Mouse (Mus musculus) spleen, postnatal 4 days (tissue): Measurements from ENCODE around the gene Abcb1b.
"Not testable (repeated sequence)": the region's sequence is repeated elsewhere in the genome, so short reads cannot be mapped to it uniquely, and the experiment has no call there.

ENCODE experiments used
- DNase-seq, 2 experiments: peaks; one replicate each; pipeline ENCODE4 v3.0.0; 2022; ENCODE audit warnings: low spot score in 2 of 2

Gene Abcb1b

DNA sequence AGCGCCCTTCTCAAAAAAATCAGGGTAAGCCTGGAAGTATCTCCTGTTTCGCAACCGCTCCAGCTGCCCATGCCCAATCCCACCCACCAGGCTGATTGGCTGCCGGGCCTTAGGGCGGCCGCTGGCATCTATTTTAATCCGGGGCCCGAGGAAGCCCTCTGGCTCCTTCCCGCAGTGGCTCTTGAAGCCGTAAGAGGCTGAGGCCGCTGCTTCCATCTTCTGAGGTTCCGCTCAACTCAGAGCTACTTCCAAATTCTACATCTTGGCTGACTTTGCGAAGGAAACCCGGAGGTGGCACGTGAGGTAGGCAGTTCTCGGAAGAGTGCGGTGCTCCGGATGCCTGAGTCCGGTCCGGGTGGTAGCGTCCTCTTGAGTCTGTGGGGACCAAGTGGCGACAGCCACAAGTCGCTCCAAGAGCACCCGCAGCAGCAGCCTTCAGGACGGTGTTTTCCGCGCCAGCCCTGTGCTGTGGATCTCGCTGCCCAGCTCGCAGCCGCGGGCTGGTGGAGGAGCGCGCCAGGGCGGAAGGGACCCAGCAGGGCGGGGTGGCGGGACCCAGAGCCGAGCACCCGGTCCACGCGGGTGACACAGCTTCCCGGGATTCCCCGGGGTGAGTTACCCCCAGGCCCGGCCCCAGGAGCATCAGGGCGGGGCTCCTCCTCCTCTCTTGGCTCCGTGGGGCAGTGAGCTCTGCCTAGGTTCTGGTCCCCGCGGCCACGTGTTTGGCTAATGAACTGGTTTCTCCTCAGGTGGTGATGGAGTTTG lies at the start of gene Abcb1b:
Abcb1b (plus strand) TSS at position 161 of the 765 bp plus-strand sequence.
- DNase-seq, result peak; percentile 13 to 59

DNA sequence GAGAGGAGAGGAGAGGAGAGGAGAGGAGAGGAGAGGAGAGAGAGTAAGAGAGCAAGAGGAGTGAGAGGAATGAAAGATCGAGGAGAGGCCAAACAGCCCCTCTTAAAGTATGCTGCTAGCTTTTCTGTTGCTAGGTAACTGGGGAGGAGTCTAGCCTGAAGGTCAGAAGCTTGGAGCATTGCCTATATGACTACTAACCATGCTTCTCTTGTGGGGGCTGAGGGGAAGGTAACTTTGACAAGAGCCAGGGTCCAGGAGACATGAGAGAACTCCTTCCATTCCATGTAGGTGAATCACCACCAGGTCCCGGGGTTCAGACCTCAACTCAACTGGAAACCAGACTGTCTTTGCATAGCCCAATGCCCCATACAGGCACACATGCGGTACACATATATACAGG lies 25.1 kb upstream of the Abcb1b start:
- DNase-seq, result no peak

GRCm38 (mm10) chr5:8778311-8778710 lies 19.6 kb upstream of the Abcb1b start:
- no peak for DNase-seq

DNA sequence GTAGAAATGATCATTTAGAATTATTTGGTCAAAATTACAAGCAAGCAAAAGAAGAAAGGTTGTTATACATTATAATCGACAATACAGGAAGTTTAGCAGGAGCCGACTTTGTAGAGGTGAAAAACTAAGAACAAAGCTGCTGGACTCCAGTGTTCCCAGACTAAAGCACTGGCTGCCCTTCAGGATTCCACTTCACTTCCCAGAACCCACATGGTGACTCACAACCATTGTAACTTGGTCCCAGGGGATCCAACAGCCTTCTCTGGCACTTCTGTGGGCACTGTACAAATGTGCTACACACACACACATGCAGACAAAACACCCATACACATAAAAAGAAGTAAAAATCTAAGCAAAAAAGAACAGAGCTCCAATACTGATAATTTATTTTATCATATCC lies 19.2 kb upstream of the Abcb1b start:
- no peak for DNase-seq

DNA sequence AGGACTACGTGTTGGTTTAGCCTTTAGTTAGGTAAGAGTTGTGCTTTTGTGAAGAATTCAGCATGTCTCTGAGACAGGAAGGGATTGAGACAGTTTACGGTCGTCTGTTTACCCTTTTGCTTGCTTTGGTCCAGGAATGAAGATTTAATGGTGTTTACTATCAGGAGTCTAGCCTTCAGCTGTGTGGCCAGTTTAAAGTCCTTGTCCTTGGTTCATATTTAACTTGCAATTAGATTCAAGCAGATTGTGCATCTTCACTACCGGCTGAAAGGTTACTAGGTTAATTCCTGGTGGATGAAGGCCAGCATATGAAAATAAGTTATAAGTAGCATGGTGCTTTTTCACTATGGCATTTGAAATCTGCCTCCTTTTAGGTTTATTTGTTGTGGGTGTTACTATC lies 5.7 kb upstream of the Abcb1b start:
- DNase-seq, result no peak

DNA sequence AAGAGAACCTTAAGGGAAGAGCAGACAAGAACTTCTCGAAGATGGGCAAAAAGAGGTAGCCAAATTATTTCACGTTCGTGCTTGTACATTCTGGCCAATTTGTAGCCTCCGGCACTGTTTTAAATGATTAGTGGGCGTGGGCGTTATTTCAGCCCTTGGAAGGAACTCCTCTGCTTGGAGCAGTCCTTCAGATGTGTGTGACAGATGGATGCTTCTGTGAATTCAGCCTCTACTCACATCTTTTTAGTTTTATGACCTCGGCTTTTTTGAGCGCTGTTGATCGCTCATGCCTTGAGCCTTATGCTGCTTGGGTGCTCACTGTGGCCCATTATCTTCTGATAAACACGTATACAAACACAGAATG lies 787 bp downstream of the Abcb1b start:
- no peak for DNase-seq

DNA sequence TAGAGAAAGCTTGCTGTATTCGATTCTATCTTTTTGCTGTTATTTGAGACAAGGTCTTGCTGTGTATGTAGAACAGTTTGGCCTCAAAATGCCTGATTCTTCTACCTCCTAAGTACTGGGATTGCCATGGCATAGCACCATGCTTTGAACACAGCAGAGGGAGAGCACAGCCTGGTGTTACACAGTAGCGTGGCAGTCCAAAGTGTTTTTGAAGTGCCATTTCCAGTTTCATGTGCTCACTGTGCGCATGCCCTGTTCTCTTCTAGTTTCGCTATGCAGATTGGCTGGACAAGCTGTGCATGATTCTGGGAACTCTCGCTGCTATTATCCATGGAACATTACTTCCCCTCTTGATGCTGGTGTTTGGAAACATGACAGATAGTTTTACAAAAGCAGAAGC lies 7.8 kb downstream of the Abcb1b start:
- DNase-seq, result no peak

GRCm38 (mm10) chr5:8807137-8808004 lies 9.4 kb downstream of the Abcb1b start:
- DNase-seq, result no peak

DNA sequence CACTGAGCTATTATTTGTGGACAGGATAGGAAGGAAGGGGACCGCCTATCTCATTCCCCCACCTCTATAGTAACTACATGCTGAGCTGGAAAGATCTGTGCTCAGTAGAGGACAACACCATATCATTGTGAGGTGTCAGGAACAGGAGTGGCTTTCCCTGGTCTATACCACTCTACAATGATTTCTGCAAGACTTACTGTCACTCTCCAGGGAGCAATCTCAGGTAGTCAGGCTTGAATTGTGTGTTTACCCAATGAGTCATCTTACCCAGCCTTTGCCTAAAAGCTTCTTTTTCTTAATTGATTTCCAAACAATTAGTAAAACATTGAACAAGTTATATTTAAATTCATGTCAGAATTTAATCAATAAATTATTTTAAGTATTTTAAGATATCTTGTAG lies 15.9 kb downstream of the Abcb1b start:
- no peak for DNase-seq

DNA sequence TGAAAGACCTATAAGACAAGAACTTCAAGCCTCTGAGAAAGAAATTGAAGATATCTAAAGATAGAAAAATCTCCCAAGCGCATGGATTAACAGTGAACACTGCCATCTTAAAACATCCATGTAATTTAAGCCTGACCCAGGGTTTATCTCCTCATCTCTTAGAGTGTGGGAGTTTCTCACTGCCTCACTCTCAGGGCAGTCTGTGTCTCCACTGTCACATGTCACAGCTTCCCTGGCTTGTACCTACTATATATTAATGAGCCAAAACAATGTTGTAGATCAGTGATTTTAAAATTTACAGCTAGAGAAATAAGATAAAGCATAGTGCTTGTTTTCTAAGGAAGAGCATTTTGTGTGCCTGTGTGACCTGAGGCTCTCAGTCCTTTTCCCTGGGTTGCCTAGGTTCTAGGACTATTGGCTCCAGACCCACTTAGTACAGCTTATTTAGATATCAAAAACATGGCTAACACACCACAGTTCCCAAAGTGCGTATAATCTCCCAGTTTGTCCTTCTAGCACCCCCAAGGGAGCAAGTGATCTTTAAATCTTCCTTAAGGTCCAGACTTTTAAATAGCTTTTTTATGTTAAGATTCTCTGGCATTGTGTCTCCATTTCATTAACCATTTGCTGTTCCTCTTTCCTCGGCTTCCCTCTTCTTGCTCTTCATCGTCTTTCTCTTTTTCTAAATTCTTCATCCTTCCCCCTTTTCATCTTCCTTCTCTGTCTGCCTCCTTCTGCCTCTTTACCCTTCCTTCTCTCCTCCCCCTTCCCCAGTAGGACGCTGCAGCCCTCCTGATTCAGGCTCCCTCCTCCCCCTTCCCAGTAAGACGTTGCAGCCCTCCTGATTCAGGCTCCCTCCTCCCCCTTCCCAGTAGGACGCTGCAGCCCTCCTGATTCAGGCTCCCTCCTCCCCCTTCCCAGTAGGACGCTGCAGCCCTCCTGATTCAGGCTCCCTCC lies 22.0 kb downstream of the Abcb1b start:
- DNase-seq, result no peak

DNA sequence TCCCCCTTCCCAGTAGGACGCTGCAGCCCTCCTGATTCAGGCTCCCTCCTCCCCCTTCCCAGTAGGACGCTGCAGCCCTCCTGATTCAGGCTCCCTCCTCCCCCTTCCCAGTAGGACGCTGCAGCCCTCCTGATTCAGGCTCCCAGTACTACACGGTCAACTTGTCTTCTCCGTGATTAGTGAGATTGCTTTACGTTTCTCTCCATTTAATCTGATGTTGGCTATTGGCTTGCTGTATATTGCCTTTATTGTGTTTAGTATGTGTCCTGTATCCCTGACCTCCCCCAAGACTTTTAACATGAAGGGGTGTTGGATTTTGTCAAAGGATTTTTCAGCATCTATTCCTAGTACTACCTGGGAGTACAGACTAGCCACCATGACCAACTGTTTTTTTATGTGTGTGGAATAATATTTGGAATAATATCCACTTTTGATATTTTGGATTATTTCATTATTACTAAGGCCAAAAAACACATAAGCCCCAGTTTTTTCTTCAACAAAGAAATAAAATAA lies 22.7 kb downstream of the Abcb1b start:
- DNase-seq, result not testable (repeated sequence)

DNA sequence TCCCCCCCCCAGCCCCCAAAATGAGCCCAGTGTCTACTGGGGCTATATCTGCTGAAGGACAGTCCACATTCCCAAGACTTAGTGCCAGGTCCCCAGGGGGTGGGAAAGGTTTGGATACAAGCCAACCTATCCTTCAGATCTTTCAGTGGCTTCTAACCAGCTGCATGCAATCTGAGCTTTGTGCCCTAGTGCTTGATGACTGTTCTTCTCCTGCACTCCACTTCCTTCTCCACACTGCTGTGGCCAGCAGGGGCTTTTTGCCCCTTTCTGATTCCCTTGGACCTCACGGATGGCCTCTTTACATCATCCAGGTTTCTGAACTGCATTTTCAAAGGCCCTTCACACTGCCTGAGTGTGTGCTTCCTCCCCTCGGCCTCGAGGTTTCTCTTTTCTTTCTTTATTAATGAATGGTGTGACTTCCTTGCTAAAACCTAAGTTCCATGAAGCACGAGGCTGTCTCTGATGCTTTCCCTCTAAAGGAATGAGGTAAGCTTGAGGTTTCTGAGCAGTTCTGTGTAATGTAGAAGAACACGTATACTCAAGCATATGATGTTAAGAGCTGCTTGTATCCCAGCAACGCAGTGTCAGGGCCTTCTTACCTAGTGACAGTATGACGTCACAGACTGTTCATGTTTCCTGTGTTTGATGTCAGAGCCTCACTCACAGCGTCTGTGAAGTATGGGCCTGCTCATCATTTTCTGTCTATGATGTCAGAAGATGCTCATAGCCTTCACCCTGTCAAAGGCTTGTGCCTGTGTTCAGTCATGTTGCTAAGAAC lies 40.9 kb downstream of the Abcb1b start:
- no peak for DNase-seq

GRCm38 (mm10) chr5:8839651-8840050 lies 41.7 kb downstream of the Abcb1b start:
- no peak for DNase-seq

DNA sequence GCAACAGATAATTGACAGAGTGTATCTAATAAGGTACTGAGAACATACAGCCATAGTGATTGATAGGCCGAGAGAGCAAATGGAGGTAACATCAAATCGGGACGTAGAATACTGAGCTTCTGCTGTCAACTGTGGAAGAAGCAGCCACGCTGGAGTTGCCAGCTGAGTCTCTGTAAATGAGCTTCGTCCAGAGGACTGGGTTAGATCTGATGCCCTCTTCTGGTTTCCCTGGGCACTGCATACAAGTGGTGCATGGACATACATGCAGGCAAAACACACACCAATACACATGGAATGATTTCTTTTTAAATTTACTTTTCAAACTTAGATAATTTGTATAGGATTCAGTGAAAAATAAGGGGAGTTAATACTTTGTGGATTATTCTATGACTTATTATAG lies 42.9 kb downstream of the Abcb1b start:
- peak; percentile 65 to 80 for DNase-seq

DNA sequence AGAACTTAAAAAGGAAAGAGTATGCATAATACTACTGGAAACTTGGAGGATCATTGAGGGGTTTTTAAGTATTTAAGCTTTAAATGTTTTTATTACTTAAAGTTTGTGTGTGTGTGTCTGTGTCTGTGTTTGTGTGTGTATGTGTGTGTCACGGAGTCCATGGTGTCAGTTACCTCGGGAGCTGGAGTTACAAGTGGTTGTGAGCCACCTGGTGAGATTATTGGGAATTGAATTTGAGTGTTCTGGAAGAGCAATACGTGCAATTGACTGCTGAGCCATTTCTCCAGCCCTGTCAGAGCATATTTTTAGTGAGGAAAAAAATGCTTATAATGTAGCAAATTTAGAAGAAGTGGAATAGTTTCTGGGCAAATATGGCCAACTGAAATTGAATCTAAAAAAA lies 44.9 kb downstream of the Abcb1b start:
- DNase-seq, result no peak

GRCm38 (mm10) chr5:8848607-8849575 lies 50.9 kb downstream of the Abcb1b start:
- DNase-seq, result not testable (repeated sequence)

DNA sequence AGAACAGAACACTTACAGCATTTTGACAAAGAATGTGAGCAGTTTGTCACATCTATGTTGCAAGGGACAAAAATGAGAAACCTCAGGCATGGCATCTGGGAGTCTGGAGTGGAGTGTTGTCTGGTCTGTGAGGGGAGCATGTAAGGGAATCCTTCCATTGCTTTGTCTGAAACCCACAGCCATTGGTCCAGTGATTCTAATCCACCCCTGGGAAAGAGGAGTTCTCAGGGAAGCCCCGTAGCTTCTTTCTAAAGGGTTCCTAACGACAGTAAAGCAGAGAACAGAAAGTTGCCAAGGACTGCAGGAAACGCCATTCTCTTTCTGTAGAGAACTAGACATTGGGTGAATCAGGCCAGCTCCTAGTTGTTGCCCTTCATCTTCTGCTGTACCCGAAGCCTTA lies 52.9 kb downstream of the Abcb1b start:
- no peak for DNase-seq

GRCm38 (mm10) chr5:8857201-8857600 lies 59.3 kb downstream of the Abcb1b start:
- DNase-seq, result peak in 1 of 2 experiments; percentile 50

DNA sequence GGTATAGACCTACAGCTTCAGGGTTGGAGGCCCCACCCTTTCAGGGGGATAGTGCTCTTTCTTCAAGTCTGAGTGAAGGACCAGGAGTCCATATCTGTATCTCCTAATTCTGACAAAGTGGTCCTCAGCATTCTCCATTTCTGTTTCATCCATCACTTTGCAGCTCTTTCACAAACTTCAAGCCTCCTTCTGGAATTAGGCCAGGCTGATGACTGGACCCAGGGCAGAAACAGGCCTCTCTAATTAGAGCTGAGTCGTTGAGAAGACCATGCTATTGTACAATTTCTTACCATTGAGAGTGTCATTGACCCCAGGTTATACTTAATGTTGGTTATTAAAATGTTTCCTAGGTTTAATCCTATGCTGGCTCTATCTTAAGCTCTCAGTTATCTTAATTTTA lies 63.9 kb downstream of the Abcb1b start:
- DNase-seq, result no peak
